Mouse (Mus musculus) midbrain, embryonic 12.5 days (tissue): ENCODE results near the gene Dtx3l. TPM values are rescaled to one million over a fixed set of nuclear protein-coding genes. Genes with fewer than 3 reads are reported as not detected.
A peak's percentile ranks its signal among the peaks of the same experiment; 100 is the strongest.
"Not testable (repeated sequence)": the region's sequence is repeated elsewhere in the genome, so short reads cannot be mapped to it uniquely, and the experiment has no call there.

ENCODE experiments used
- ATAC-seq: fragments of 200-750 bp; cut with Nextera tagmentation; 2 replicates; pipeline ENCODE4 v1.8.0; 2017; ENCODE audit warnings: low read depth, moderate TSS enrichment, moderate library complexity; ENCODE audit not compliant: low FRiP score
- H3K27ac ChIP-seq: fragments of 300-500 bp; sonication (generic); replicated peaks from 2 replicates; pipeline ENCODE4 v1.5.1; 2016; ENCODE audit warnings: mild to moderate bottlenecking
- H3K27me3 ChIP-seq: fragments of 300-500 bp; sonication (generic); 2 replicates; pipeline ENCODE4 v1.6.1; 2016; ENCODE audit warnings: mild to moderate bottlenecking
- H3K36me3 ChIP-seq: fragments of 300-500 bp; sonication (generic); 2 replicates; pipeline ENCODE4 v1.6.1; 2016
- H3K4me1 ChIP-seq: fragments of 300-500 bp; sonication (generic); 2 replicates; pipeline ENCODE4 v1.6.1; 2016
- H3K4me2 ChIP-seq: fragments of 300-500 bp; sonication (generic); replicated peaks from 2 replicates; pipeline ENCODE4 v1.6.1; 2016; ENCODE audit warnings: mild to moderate bottlenecking, moderate library complexity
- H3K4me3 ChIP-seq: fragments of 300-500 bp; sonication (generic); 2 replicates; pipeline ENCODE4 v1.5.1; 2016; ENCODE audit warnings: mild to moderate bottlenecking
- H3K9ac ChIP-seq: fragments of 300-500 bp; sonication (generic); replicated peaks from 2 replicates; pipeline ENCODE4 v1.6.1; 2016; ENCODE audit warnings: mild to moderate bottlenecking, moderate library complexity
- H3K9me3 ChIP-seq: fragments of 300-500 bp; sonication (generic); 2 replicates; pipeline ENCODE4 v1.6.1; 2016; ENCODE audit warnings: mild to moderate bottlenecking
- WGBS: fragments of 180-500 bp; shearing (Covaris S2); methylation state at CpG from one replicate; pipeline ENCODE4 v1.1.7; 2016; 5-methylcytosine and 5-hydroxymethylcytosine counted together
- polyA plus RNA-seq: library from polyadenylated mRNA; unstranded; fragments of >200 nt; fragmentation: Nextera tagmentation; extraction: Ambion mirVana; gene quantifications from 2 replicates; pipeline ENCODE4 v1.2.1, GENCODE M21; 2016

Gene Dtx3l
- 2.3 and 3.0 TPM in 2 replicates for polyA plus RNA-seq

- H3K27ac ChIP-seq, result no peak within 1 kb of the TSS
- H3K9me3 ChIP-seq, result no peaks in the 10 kb centered on the region
- no peaks in the 10 kb centered on the region for H3K36me3 ChIP-seq
- WGBS, result 1% methylated on average over 52 of the region's 52 CpGs
- H3K9ac ChIP-seq, result peak within 1 kb of the TSS; percentile 55
- no peak for ATAC-seq
- H3K4me3 ChIP-seq, result peak within 1 kb of the TSS; percentile 57
- peaks cover 24% of the 10 kb centered on the region for H3K27me3 ChIP-seq
- peaks cover 6% of the 10 kb centered on the region; the same call in 1 of the 2 replicates for H3K4me1 ChIP-seq
- H3K4me2 ChIP-seq, result peak within 1 kb of the TSS; percentile 89
These were observed at the start of gene Dtx3l, which contains the start of gene Parp9 for GRCm38 (mm10) chr16:35938211-35939151. Dtx3l (minus strand) TSS chr16:35939151. Parp9 (plus strand) TSS chr16:35938470.

GRCm38 (mm10) chr16:35987930-35988329 lies 49.0 kb upstream of the Dtx3l start:
- H3K4me2 ChIP-seq, result no peak overlapping the region
- peaks cover 11% of the 10 kb centered on the region for H3K4me1 ChIP-seq
- ATAC-seq, result no peak
- 95% methylated on average over 1 of the region's 1 CpGs for WGBS
- H3K27ac ChIP-seq, result no peak overlapping the region
- no peak overlapping the region for H3K4me3 ChIP-seq
- no peaks in the 10 kb centered on the region for H3K9me3 ChIP-seq
- no peak overlapping the region for H3K9ac ChIP-seq
- H3K36me3 ChIP-seq, result no peaks in the 10 kb centered on the region
- no peaks in the 10 kb centered on the region for H3K27me3 ChIP-seq

- 0 out of 2 replicates have a peak overlapping the region, but pooled peaks have one; percentile 90 for H3K9ac ChIP-seq
- 50% methylated on average over 3 of the region's 3 CpGs for whole genome bisulfite sequencing
These were observed 45.5 kb upstream of the Dtx3l start for GRCm38 (mm10) chr16:35984471-35984870.

GRCm38 (mm10) chr16:35983517-35984101 lies 44.7 kb upstream of the Dtx3l start:
- WGBS, result 1% methylated on average over 55 of the region's 86 CpGs
- peak overlapping the region; percentile 90 for H3K9ac ChIP-seq
- no peaks in the 10 kb centered on the region for H3K36me3 ChIP-seq
- peak; percentile 77 for ATAC-seq
- peaks cover 11% of the 10 kb centered on the region for H3K4me1 ChIP-seq
- H3K4me2 ChIP-seq, result peak overlapping the region; percentile 69
- H3K27ac ChIP-seq, result peak overlapping the region; percentile 99
- peaks cover 7% of the 10 kb centered on the region for H3K27me3 ChIP-seq
- H3K4me3 ChIP-seq, result peak overlapping the region; percentile 89
- 0 out of 2 replicates have a peak, but pooled peaks cover 3% of the 10 kb centered on the region for H3K9me3 ChIP-seq

More at GRCm38 (mm10) chr16:35984471-35984870, 45.5 kb upstream of the Dtx3l start:
- peak overlapping the region; percentile 89 for H3K4me3 ChIP-seq
- H3K4me1 ChIP-seq, result peaks cover 11% of the 10 kb centered on the region
- H3K4me2 ChIP-seq, result peak overlapping the region; percentile 69
- peaks cover 7% of the 10 kb centered on the region for H3K27me3 ChIP-seq
- H3K9me3 ChIP-seq, result 0 out of 2 replicates have a peak, but pooled peaks cover 3% of the 10 kb centered on the region
- no peak overlapping the region for H3K27ac ChIP-seq
- H3K36me3 ChIP-seq, result no peaks in the 10 kb centered on the region
- ATAC-seq, result no peak

GRCm38 (mm10) chr16:35982902-35983516 lies 44.1 kb upstream of the Dtx3l start:
- Histone ChIP-seq H3K27ac (peak overlapping the region; percentile 99), H3K4me2 (peak overlapping the region; percentile 69), H3K4me3 (peak overlapping the region; percentile 89), H3K27me3 (peaks cover 7% of the 10 kb centered on the region), H3K9me3 (0 out of 2 replicates have a peak, but pooled peaks cover 3% of the 10 kb centered on the region), H3K36me3 (no peaks in the 10 kb centered on the region), H3K9ac (peak overlapping the region; percentile 90), H3K4me1 (peaks cover 11% of the 10 kb centered on the region)
- 0% methylated on average over 54 of the region's 54 CpGs for WGBS
- ATAC-seq, result peak; percentile 93

GRCm38 (mm10) chr16:35982506-35982901 lies 43.6 kb upstream of the Dtx3l start:
- Histone ChIP-seq H3K27ac (peak overlapping the region; percentile 99; the same call in 1 of the 2 replicates), H3K9me3 (0 out of 2 replicates have a peak, but pooled peaks cover 3% of the 10 kb centered on the region), H3K4me2 (peak overlapping the region; percentile 69), H3K36me3 (no peaks in the 10 kb centered on the region), H3K9ac (peak overlapping the region; percentile 90), H3K27me3 (peaks cover 7% of the 10 kb centered on the region), H3K4me3 (peak overlapping the region; percentile 89), H3K4me1 (peaks cover 11% of the 10 kb centered on the region)
- 5% methylated on average over 15 of the region's 15 CpGs for WGBS
- 0 out of 2 replicates have a peak, but pooled peaks have one; percentile 6 for ATAC-seq

- ATAC-seq, result peak; percentile 68
- Histone ChIP-seq H3K4me2 (no peak overlapping the region), H3K9ac (no peak overlapping the region), H3K4me1 (peaks cover 9% of the 10 kb centered on the region), H3K9me3 (0 out of 2 replicates have a peak, but pooled peaks cover 3% of the 10 kb centered on the region), H3K36me3 (no peaks in the 10 kb centered on the region), H3K27me3 (peaks cover 7% of the 10 kb centered on the region), H3K4me3 (no peak overlapping the region), H3K27ac (no peak overlapping the region)
- 54% methylated on average over 19 of the region's 19 CpGs for WGBS
These were observed 42.4 kb upstream of the Dtx3l start for GRCm38 (mm10) chr16:35981363-35981821.

- H3K36me3 ChIP-seq, ATAC-seq, H3K4me3 ChIP-seq, H3K27me3 ChIP-seq, H3K4me2 ChIP-seq, H3K27ac ChIP-seq, H3K4me1 ChIP-seq, H3K9me3 ChIP-seq, H3K9ac ChIP-seq: not testable (repeated sequence)
- 90% methylated on average over 1 of the region's 1 CpGs for WGBS
These were observed 39.5 kb upstream of the Dtx3l start, which contains the start of gene Kpna1 for GRCm38 (mm10) chr16:35978450-35978849. Kpna1 (plus strand) TSS chr16:35978750.

- H3K4me3 ChIP-seq, result no peak overlapping the region
- H3K36me3 ChIP-seq, result no peaks in the 10 kb centered on the region
- H3K4me2 ChIP-seq, result no peak overlapping the region
- no peaks in the 10 kb centered on the region for H3K4me1 ChIP-seq
- 56% methylated on average over 1 of the region's 1 CpGs for WGBS
- no peak for ATAC-seq
- no peaks in the 10 kb centered on the region for H3K9me3 ChIP-seq
- no peak overlapping the region for H3K27ac ChIP-seq
- H3K9ac ChIP-seq, result no peak overlapping the region
- no peaks in the 10 kb centered on the region for H3K27me3 ChIP-seq
These were observed 35.1 kb upstream of the Dtx3l start for GRCm38 (mm10) chr16:35974021-35974420.

- Histone ChIP-seq H3K4me2 (no peak overlapping the region), H3K27me3 (no peaks in the 10 kb centered on the region), H3K4me3 (no peak overlapping the region), H3K36me3 (no peaks in the 10 kb centered on the region), H3K4me1 (no peaks in the 10 kb centered on the region), H3K9me3 (no peaks in the 10 kb centered on the region), H3K27ac (no peak overlapping the region), H3K9ac (no peak overlapping the region)
- ATAC-seq, result no peak
- WGBS, result 45% methylated on average over 2 of the region's 2 CpGs
These were observed 29.2 kb upstream of the Dtx3l start for GRCm38 (mm10) chr16:35968149-35968548.

GRCm38 (mm10) chr16:35967319-35967718 lies 28.4 kb upstream of the Dtx3l start:
- ATAC-seq, result no peak

More at GRCm38 (mm10) chr16:35967319-35967718, 28.4 kb upstream of the Dtx3l start:
- Histone ChIP-seq H3K9me3 (no peaks in the 10 kb centered on the region), H3K4me2 (no peak overlapping the region), H3K27ac (no peak overlapping the region), H3K4me3 (no peak overlapping the region), H3K9ac (no peak overlapping the region), H3K4me1 (no peaks in the 10 kb centered on the region), H3K27me3 (no peaks in the 10 kb centered on the region), H3K36me3 (no peaks in the 10 kb centered on the region)
- WGBS, result 94% methylated on average over 4 of the region's 4 CpGs
